Mouse (Mus musculus) cortical plate, adult 2 months (tissue): Measurements from ENCODE around the gene Tbl1xr1.

Experiments
- CTCF ChIP-seq: fragments of 200-500 bp; IDR thresholded peaks from 2 replicates; pipeline ENCODE4 v1.5.1; 2011; ENCODE audit warnings: mild to moderate bottlenecking, control low read depth, low read length; ENCODE audit not compliant: insufficient read depth; ENCODE audit errors: extremely low read depth
- POLR2A ChIP-seq: fragments of 200-500 bp; IDR thresholded peaks from 2 replicates; pipeline ENCODE4 v1.6.1; 2011; ENCODE audit warnings: mild to moderate bottlenecking, low read length, control low read depth; ENCODE audit not compliant: insufficient read depth; ENCODE audit errors: extremely low read depth

- TF ChIP-seq CTCF (no peak), POLR2A (no peak)
Observed at GRCm38 (mm10) chr3:22076936-22077656, 644 bp downstream of the Tbl1xr1 start.
